Mouse (Mus musculus): Measurements from ENCODE around the gene Syne2. TPM values are rescaled to one million over a fixed set of nuclear protein-coding genes. Genes with fewer than 3 reads are reported as not detected.

Syne2 gene
- total RNA-seq, 2 experiments from 2014 or later, result 2.7 to 5.9 TPM

- no peak for ATAC-seq (replicated peaks; ENCODE audit: low FRiP score, low TSS enrichment, poor library complexity, severe bottlenecking)
These were observed 38.3 kb downstream of the Syne2 start for GRCm38 (mm10) chr12:75856096-75856868.

DNA sequence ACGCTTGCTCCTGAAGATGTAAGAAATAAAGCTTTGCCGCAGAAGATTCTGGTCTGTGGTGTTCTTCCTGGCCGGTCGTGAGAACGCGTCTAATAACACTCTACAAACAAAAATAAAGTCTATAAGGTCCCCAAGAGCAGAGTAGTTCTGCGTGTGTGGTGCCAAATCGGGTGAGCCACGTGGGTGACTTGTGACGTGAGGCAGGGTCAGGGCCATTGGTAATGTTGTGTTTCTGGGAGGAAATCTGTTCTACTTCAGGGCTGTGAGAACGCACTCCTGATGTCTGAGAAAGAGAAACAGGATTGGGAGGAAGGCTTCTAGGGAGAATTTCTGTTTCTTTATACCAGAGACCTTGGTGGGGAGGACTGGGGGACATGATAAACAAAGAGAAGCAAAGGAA is 42.0 kb downstream of the Syne2 start:
- no peak for ATAC-seq (replicated peaks; ENCODE audit: low FRiP score, low TSS enrichment, poor library complexity, severe bottlenecking)

DNA sequence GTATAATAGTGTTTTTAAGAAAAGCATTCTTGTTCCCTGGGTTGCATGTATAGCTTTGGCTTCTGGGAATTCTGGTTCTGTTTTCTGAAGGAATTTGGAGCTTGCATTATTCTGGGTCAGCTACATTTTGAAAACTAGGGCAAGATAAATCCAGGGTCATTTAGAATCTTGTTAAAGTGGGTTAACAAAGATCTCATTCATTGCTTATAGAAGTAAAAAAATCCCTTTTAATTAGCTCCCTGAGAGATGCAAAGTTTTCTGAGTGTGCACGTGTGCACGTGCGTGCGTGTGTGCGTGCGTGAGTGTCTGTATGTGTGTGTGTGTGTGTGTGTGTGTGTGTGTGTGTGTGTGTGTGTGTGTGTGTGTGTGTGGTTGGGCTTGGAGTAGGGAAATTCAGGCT is 42.9 kb downstream of the Syne2 start:
- ATAC-seq (replicated peaks; ENCODE audit: low FRiP score, low TSS enrichment, poor library complexity, severe bottlenecking), result no peak

- ATAC-seq (replicated peaks; ENCODE audit: low FRiP score, low TSS enrichment, poor library complexity, severe bottlenecking), result no peak
These were observed 47.2 kb downstream of the Syne2 start for GRCm38 (mm10) chr12:75865166-75865565.

- no peak for ATAC-seq (replicated peaks; ENCODE audit: low FRiP score, low TSS enrichment, poor library complexity, severe bottlenecking)
These were observed 48.8 kb downstream of the Syne2 start for GRCm38 (mm10) chr12:75866419-75867373.

DNA sequence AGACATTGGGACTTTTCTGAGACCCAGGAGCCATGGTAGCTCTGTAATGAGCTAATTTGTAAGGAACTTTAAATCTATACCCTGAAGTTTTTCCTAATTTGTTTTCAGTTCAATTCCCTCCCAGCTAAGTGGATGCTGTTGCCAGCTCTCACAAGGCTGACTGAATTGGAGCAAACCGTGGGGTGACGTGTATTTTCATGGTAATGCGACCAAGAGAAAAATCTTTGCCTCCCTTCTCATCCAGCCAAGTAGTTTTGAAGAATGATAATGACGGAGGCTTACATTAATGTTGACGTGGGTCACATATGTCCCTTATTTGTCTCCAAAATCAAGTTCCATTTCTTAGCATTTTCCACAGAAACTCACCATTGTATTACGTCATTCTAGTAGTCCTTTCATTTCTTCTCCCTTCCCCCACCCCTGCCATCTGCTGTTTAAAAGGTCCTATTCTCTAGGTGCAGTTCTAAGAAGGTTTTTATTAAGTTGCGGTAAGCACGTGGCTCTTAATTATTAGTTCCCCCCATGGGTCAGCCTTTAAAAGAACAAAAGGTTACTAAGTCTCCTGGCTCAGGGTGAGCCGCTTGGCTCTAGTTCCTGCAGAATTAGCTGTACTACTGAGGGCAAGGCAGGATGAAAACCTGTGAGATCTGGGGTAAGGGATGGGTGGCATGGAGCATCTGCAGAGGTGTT is 55.8 kb downstream of the Syne2 start:
- ATAC-seq (replicated peaks; ENCODE audit: low FRiP score, low TSS enrichment, poor library complexity, severe bottlenecking), result no peak

DNA sequence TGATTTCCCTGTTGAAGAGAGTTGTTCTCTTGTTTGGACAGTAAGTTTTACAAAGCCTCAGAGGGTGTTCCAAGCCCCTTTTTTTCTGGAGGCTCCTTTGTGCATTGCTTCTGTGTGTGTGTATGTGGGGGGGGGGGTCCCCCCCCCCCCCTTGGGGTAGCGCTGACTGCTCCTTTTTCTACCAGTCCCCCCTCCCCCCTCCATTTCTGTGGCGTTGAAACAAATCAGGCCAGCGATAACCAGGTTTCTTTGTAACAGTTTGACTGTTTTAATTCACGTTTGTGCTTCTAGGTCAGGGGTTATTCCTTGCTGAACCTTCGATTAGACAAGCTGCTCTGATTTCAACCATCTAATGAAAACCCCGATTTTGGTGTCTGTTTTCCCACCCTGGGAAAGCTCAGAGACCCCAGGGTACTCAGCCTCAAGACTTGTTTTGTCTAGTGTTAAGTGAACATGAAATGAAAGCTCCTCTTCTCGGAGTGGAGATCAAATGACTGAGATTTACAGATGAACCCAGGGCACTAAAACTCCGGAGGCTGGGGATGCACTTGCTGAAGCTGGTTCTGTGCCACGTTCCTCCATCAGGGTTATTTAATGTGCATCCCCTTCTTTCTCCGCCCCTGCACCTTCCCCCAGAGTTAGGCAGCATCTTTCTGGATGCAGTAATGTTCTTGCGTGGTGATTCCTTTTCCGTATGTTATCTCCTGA is 56.5 kb downstream of the Syne2 start:
- no peak for ATAC-seq (replicated peaks; ENCODE audit: low FRiP score, low TSS enrichment, poor library complexity, severe bottlenecking)

DNA sequence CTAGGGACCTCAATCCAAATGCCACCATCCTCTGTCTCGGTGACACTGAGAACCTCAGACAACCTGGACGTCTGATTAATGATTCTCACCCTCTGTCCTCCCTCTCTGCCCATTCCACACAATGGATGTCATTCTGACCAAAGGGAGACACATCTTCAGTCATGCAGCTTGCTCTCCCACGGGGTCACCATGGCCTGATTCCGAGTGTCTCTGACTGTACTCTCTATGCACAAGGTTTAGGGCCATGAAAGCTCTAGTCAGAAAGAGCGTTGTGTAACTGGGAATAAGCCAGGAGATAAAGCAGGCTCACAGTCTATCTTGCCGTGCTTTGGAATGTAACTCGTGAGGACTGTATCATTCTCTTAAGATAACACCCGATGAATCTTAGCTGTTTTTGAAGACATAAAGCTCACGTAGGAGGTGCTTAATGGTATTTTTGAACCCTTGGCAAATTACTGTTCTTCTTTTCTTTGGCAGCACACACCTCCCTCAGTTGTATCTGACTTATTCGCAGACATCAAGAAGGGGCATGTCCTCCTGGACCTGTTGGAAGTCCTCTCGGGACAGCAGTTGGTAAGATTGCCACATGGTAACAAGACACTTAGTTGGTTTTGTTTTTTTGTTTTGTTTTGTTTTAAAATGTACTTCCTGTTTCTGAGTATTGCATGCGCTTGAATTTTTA is 61.8 kb downstream of the Syne2 start:
- no peak for ATAC-seq (replicated peaks; ENCODE audit: low FRiP score, low TSS enrichment, poor library complexity, severe bottlenecking)

GRCm38 (mm10) chr12:75881554-75881953 is 63.6 kb downstream of the Syne2 start:
- ATAC-seq (replicated peaks; ENCODE audit: low FRiP score, low TSS enrichment, poor library complexity, severe bottlenecking), result no peak

DNA sequence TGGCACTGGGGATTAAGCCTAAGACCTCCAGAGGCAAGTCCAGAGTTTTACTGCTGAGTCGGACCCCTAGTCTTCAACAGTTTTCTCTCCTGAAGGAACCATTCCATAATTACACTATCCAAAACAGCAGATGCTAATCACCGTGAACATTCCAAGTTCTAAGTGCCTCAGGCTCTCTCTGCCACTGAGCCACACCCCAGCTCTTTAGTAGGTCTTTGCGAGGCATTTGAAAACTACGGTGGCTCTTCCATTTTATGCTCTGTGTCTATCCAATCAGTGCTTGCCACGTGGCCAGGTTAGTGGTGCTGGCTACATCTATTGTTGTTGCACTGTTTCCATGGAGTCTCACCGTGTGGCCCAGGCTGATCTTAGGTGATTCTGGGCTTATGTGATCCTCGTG is 68.2 kb downstream of the Syne2 start:
- ATAC-seq (replicated peaks; ENCODE audit: low FRiP score, low TSS enrichment, poor library complexity, severe bottlenecking), result no peak

DNA sequence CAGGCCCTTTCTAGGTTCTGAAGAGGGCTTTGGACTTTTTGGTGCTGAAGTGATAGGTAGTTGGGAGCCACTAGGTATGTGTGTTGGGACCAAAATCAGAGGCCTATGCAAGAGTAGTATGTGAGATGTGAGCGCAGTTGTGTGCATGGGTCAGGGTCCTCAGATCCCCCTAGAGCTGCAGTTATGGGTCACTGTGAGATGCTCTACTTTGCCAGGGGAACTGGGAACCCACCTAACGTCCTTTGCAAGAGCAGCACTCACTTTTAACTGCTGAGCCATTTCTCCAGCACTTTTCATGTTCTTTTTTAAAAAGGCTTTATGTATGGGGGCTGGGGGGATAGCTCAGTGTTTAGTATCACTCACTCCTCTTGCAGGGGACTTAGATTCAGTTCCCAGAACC is 69.0 kb downstream of the Syne2 start:
- ATAC-seq (replicated peaks; ENCODE audit: low FRiP score, low TSS enrichment, poor library complexity, severe bottlenecking), result no peak

GRCm38 (mm10) chr12:75888721-75889120 is 70.8 kb downstream of the Syne2 start:
- ATAC-seq (replicated peaks; ENCODE audit: low FRiP score, low TSS enrichment, poor library complexity, severe bottlenecking), result no peak

- ATAC-seq (replicated peaks; ENCODE audit: low FRiP score, low TSS enrichment, poor library complexity, severe bottlenecking), result no peak
These were observed 73.3 kb downstream of the Syne2 start for GRCm38 (mm10) chr12:75891206-75891605.

GRCm38 (mm10) chr12:75893392-75893791 is 75.5 kb downstream of the Syne2 start:
- no peak for ATAC-seq (replicated peaks; ENCODE audit: low FRiP score, low TSS enrichment, poor library complexity, severe bottlenecking)

DNA sequence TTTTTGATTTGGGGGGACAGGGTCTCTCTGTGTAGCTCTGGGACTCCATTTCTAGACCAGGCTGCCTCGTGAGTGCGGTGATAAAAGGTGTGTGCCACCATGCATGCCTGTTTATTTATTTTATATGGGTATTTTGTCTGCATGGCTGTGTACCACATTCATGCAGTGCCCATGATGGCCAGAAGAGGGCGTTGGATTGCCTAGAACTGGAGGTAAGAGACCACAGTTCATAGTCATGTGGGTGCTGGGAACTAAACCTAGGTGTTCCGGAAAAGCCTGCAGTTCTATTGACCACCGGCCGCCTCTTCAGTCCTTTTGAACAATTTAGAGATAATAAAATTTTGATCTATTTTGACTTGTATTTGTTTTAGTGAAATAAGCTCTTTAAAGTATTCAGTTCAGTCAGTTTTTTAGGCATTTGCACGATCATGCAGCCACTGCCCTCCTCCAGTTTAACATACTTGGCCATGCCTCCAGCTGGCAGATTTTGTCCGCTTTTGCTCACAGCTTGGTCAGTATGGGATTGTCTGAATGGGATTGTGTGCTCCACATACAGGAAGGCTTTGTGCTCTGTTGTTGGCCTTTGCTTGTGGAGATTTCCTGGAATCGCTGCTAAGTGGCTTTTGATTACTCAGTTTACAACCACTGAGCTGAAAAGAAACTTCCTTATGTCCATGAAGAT is 76.5 kb downstream of the Syne2 start:
- ATAC-seq (replicated peaks; ENCODE audit: low FRiP score, low TSS enrichment, poor library complexity, severe bottlenecking), result no peak

- ATAC-seq (replicated peaks; ENCODE audit: low FRiP score, low TSS enrichment, poor library complexity, severe bottlenecking), result no peak
These were observed 77.0 kb downstream of the Syne2 start for GRCm38 (mm10) chr12:75894998-75895331.

DNA sequence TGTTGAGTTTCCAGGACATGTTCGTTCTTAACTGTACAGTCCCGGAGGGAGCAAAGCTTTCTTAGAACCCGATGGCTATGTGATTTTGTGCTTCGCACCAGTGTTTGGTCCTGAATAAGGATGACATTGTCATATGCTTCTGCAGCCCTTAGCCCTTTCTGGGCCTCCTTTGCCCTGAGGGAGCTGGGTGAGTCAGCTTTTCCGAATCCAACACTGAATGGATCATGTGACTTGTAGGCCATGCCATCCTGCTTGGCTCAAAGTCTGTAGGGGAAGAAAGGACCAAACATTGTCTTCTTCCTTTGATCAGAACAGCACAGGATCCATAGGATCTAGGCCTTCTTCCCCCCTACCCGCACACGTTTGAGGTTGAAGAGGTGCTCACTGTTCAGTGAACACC is 79.9 kb downstream of the Syne2 start:
- no peak for ATAC-seq (replicated peaks; ENCODE audit: low FRiP score, low TSS enrichment, poor library complexity, severe bottlenecking)

- no peak for ATAC-seq (replicated peaks; ENCODE audit: low FRiP score, low TSS enrichment, poor library complexity, severe bottlenecking)
These were observed 83.8 kb downstream of the Syne2 start for GRCm38 (mm10) chr12:75901721-75902120.
